Mouse (Mus musculus) 416B (cell line): ENCODE measurements around the gene Kif1b.
A peak's percentile ranks its signal among the peaks of the same experiment; 100 is the strongest.

Experiments used
- DNase-seq: peaks from one replicate; pipeline ENCODE4 v3.0.0; 2011; ENCODE audit warnings: low read depth

Gene Kif1b

GRCm38 (mm10) chr4:149170394-149170931 is 137.0 kb downstream of the Kif1b start:
- peak; percentile 94 for DNase-seq

DNA sequence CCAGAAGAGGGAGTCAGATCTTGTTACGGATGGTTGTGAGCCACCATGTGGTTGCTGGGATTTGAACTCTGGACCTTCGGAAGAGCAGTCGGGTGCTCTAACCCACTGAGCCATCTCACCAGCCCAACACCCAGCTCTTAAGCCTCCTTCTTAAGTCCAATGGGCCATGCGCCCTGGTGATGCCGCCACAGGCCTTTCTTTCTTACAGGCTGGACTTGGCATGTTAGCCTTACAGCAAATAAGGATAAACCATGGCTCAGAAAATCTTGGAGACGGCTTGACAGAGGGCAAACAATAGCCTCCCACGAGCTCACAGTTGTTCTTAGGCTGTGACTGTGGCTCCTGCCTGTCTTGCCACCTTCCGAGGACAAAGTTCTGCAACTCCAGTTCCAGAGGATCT is 137.6 kb downstream of the Kif1b start:
- peak; percentile 30 for DNase-seq

DNA sequence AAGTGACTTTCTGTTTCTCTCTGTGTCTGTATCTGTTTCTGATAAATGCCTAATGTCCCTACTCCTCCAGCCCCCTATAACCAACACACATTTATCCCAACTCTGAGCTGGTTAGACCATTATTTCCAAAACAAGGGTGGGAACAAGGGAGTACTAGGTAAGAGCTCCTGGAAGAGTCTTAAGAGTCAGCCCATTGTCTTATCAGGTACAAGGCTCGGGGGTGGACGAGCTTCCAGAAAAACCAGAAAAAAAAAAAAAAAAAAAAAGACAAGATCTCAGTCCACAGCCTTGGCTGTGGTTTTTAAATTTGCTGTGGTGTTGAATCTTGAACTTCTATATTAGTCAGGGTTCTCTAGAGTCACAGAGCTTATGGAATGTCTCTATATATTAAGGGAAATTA is 139.5 kb downstream of the Kif1b start:
- DNase-seq: no peak

- peak; percentile 81 for DNase-seq
These were observed 140.4 kb downstream of the Kif1b start for GRCm38 (mm10) chr4:149166957-149167611.

- peak; percentile 98 for DNase-seq
These were observed 141.1 kb downstream of the Kif1b start, which contains the start of gene Pgd for GRCm38 (mm10) chr4:149166215-149166946. Gene Pgd (minus strand): TSS chr4:149166771.

- DNase-seq: no peak
These were observed 143.3 kb downstream of the Kif1b start for GRCm38 (mm10) chr4:149164150-149164549.

GRCm38 (mm10) chr4:149163196-149163595 is 144.3 kb downstream of the Kif1b start:
- peak; percentile 37 for DNase-seq

DNA sequence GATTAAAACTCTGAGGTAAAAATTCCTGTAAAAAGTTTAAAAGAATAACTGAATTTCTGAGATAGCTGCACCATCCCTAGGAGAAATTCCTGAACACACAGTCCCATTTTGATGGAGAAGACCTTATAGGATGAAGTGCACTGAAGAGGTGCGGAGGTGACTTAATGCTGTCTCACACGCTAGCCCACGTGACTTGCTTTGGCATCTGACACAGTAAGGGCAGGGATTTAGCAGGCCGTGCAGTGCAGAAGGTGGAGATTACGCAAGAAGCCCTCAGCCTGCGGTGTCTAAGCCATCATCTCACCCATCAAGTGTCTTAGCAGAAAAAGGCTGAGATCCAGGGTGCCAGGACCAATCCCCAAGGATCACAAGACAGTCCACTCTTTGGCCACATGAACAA is 146.3 kb downstream of the Kif1b start:
- peak; percentile 53 for DNase-seq

- DNase-seq: no peak
These were observed 147.6 kb downstream of the Kif1b start for GRCm38 (mm10) chr4:149159891-149160290.

DNA sequence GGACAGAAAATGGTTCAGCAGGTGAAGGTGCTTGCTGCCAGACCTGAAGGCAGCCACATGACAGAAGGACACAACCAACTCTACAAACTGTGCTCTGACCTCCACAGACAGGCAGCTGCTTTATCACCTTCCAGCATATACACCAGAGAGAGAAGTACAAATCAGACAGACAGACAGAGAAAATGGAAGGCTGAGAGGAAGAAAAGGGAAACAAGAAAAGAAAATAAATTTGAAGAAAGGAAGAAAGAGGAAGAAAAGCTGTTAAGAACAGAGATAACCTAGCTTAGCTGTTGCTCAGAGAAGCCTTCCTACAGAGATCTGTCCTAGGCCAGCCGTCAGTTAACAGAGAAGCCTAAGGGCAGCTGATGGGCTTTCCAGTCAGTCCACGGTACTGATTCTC is 148.3 kb downstream of the Kif1b start:
- DNase-seq: no peak

DNA sequence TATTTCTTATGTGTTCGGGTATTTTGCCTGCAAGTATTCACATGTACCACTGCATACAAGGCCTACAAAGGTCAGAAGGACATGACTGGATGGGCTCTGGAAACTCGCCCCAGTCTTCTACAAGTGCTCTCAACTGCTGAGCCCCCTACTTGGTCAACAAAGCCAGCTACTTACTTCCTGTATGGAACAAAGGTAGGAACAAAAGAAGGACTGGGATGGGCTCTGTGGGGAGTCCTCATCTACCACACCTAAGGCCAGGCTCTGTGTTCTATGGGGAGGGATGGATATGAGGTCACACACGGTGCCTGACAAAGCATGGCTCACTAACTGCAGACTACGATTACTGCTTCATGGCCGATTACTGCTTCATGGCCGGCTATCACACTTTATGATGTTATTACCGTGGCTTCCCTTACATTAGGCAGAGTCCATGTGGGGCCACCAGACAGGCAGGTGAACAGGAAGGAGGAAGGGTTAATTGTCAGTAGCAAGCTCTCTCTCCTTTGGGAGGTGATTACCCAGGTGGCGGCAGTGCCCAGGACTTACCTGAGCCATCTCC is 150.0 kb downstream of the Kif1b start:
- no peak for DNase-seq

DNA sequence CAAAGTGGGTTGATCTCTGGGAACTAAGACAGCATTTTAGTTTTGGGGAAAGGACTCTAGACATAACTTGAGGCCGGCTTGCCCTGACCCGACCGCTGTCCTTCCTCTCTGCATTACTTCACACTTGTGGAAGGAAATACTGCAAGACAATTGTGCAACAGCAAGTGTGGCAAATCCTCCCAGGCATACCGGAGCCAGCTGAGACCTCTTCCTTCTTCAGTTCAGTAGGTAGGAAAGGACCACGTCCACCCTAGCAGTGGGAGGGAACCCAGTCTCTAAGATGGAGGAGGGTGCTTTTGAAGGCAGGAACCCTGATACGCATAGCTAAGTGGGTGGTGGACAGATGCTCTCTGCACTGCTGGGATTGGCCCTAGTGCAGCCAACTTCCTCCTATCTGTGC is 151.8 kb downstream of the Kif1b start:
- peak; percentile 93 for DNase-seq

DNA sequence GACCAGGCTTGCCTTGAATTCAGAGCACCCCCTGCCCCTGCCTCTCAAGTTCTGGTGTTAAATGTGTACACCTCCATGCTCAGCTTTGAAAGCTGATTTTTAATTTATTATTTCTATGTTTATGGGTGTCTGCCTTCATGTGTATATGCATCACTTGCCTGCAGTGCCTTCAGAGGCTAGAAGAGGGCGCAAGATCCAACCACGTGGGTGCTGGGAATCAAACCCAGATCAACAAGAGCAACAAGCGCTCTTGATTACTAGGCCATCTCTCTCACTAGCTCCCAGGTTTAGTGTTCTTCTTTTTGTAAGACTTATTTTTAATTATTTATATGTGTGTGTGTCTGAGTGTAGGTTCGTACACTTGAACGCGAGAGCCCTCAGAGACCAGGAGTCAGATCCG is 152.6 kb downstream of the Kif1b start:
- DNase-seq: no peak

GRCm38 (mm10) chr4:149150721-149151120 is 156.8 kb downstream of the Kif1b start:
- no peak for DNase-seq

- no peak for DNase-seq
These were observed 157.2 kb downstream of the Kif1b start for GRCm38 (mm10) chr4:149150256-149150655.

- no peak for DNase-seq
These were observed 157.9 kb downstream of the Kif1b start for GRCm38 (mm10) chr4:149149611-149150010.

DNA sequence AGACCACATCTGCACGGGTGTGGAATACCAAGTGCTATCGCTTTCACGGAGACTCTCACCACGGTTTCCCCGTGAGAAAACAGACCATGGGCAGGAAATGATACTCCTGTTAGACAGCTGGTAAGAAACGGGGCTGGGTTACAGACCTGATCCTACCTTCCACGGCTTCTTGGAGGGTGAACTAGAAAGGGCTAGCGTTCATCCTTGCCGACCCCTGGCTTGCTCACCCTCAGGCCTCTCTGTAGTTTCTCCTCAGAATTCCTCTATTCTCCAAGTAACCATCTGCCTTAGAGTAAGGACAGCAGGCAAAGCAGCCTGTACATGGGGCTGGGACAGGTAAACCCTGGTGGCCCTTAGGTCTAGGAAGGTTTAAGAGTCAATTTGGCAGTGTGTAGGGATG is 158.3 kb downstream of the Kif1b start:
- no peak for DNase-seq

- peak; percentile 15 for DNase-seq
These were observed 159.4 kb downstream of the Kif1b start for GRCm38 (mm10) chr4:149148084-149148483.

- DNase-seq: peak; percentile 17
These were observed 160.0 kb downstream of the Kif1b start for GRCm38 (mm10) chr4:149147528-149147927.

- DNase-seq: no peak
These were observed 162.3 kb downstream of the Kif1b start for GRCm38 (mm10) chr4:149145151-149145550.

DNA sequence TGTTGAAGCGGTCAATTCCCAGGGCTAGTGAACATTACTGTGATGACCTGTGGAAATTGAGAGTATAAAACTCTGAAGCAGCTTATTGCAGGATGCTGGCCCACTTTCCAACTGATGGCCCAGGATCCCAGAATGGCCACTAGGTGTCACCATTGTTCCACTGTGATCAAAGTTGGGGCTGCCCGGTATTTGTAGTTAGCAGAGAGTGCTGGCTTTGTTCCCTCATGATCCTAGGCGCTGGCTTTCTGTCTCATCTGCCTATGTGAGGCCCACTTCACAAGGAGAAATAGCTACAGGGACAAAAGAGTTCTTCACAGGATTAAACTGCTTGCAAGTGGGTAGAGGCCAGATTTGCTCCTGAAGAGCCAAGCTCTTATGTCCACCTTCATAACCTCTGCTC is 163.0 kb downstream of the Kif1b start:
- DNase-seq: peak; percentile 85

DNA sequence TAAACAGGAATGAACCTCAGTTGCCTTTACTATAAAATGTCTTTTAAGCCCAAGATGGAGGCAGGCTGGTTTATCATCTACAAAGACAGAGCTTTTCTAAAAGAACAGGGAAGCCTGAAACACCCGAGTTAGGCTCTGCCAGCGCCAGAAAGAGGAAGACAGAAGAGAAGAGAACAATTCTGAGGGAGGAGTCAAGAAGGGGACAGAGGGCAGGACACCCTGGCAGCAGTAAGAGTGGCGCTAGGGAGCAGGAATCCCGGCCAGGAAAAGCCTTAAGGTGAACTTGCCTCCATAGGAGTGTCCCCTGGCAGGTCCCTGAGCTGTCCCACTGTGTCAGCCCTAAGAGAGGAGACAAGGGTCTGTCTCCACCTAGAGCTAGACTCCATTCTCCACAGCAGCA is 163.9 kb downstream of the Kif1b start:
- peak; percentile 17 for DNase-seq

DNA sequence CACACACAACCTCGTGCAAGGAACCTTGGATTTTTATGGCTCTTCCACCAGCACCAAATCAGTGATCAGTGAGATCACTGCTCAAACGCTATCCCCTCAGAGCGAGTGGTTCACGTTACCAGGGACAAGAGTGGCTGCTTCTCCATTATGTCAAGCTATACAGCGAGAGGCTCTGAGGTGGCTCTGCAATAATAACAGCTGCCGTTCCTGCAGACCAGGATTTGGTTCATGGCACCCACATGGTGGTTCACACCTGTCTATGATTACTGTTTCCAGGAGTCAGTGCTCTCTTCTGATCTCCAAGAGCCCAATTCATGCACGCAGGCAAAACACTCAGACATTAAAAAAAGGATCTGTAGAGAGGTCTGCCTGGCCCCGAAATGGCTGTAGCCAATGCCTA is 169.0 kb downstream of the Kif1b start:
- DNase-seq: no peak
